Mouse (Mus musculus) embryonic facial prominence, embryonic 12.5 days (tissue): Measurements from ENCODE around the gene Arap1. TPM values are rescaled to one million over a fixed set of nuclear protein-coding genes. Genes with fewer than 3 reads are reported as not detected.

Experiments used
- polyA plus RNA-seq: library from polyadenylated mRNA; unstranded; fragments of >200 nt; fragmentation: Nextera tagmentation; extraction: Ambion mirVana; gene quantifications from 2 replicates; pipeline ENCODE4 v1.2.1, GENCODE M21; 2016

Arap1 gene
- polyA plus RNA-seq, 1 experiment from 2014 or later = 29.7 TPM

Other genes starting within 250 kb of the Arap1 start
- gene Atg16l2, start 45.8 kb upstream of the Arap1 start, polyA plus RNA-seq = 16.9 and 18.1 TPM in 2 replicates
- 19.4 and 20.6 TPM in 2 replicates for gene Stard10, start 31.0 kb upstream of the Arap1 start, polyA plus RNA-seq
- not detected in 2 replicates for gene Gm45837, start 62.8 kb downstream of the Arap1 start, polyA plus RNA-seq
- 20.4 and 21.3 TPM in 2 replicates for gene Pde2a, start 73.6 kb downstream of the Arap1 start, polyA plus RNA-seq
- not detected in 2 replicates for gene Art2b, start 237.5 kb downstream of the Arap1 start, polyA plus RNA-seq